Mouse (Mus musculus) E14TG2a.4 (cell line): ENCODE measurements around the gene Tmc3.

Experiments used
- CTCF ChIP-seq: conservative IDR thresholded peaks from 2 replicates; pipeline ENCODE4 v1.5.1; 2014; ENCODE audit warnings: low read length
- NANOG ChIP-seq: IDR thresholded peaks from 2 replicates; pipeline ENCODE4 v1.6.1; 2014; ENCODE audit warnings: borderline replicate concordance, low read length, mixed read lengths
- POU5F1 ChIP-seq: IDR thresholded peaks from 2 replicates; pipeline ENCODE4 v1.6.1; 2014; ENCODE audit warnings: low read length, borderline replicate concordance

DNA sequence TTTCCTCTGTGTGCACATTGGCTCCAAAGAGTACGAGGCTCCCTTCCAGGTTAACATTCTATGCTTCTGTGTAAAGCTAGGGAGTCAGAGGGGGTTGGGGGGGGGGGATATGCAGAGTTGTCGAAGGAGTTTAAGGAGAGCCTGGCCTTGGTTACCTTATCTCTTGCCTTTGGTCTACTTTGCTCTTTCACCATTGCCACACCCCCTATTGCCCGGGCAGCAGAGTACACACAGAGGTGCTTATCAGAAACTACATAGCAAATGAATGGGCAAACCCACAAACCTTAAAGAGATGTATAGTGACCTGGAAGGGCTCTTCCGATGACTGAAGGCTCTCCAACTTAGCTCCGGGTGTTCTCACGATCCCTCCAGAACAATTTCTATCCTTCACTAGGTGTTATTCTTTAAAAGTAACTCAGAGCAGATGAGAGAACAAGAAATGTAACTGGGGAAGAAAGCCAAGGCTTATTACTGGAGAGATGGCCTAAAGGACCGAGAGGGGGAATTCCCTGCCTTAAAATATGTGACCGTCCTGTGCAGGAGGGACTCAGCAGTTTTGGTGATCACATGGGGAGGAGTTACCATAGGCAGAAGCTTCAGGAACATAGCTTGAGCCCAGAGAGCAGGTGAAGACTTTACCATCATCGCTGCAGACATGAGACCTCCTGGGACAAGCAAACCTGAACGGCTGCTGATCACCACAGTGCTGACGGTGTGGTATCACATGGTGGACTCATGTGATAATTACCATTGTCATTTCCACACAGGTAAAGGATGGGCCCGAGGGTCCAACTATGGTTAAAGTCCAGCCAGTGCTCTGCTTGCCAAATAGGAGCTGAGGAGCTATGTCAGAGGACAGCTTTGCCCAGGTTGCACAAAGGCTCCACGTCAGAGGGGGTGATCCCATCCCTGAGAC lies 14.5 kb downstream of the Tmc3 start:
- TF ChIP-seq CTCF (no peak), NANOG (no peak), POU5F1 (no peak)
